Comparison of ENCODE assay signal across 8 mouse cellular contexts in genomic region chr17:35066084-35066483, GRCm38 (mm10). TPM values are rescaled to one million over a fixed set of nuclear protein-coding genes. Genes with fewer than 3 reads are reported as not detected.
DNase-seq lines count a peak whose midpoint lies in the region; ATAC-seq and TF ChIP-seq lines count a peak whose summit lies in the region.
"Had no signal": no experiment of that assay in that cellular context is flagged by ENCODE, and none has a peak within 500 bp of the region (broad histone marks: within the 10 kb centered on the region; RNA-seq: fewer than 3 reads in every experiment).

TSS of gene Mpig6b (minus strand) at chr17:35066184.

- peaks cover 13% of the 10 kb centered on the region for H3K27me3 ChIP-seq in lung, embryonic 15.5 days
- peaks cover 58% of the 10 kb centered on the region for H3K27me3 ChIP-seq in forebrain, embryonic 12.5 days
- H3K27me3 ChIP-seq in limb, embryonic 12.5 days: peaks cover 64% of the 10 kb centered on the region
- H3K27me3 ChIP-seq in small intestine, adult 2 months (ENCODE audit: control insufficient read depth, insufficient read depth, low read length): no peaks in the 10 kb centered on the region; the same call in 1 of the 2 replicates

- H3K27ac ChIP-seq in lung, embryonic 15.5 days: peak within 1 kb of the TSS; percentile 91
- H3K27ac ChIP-seq in forebrain, embryonic 12.5 days: no peak within 1 kb of the TSS
- H3K27ac ChIP-seq in limb, embryonic 12.5 days: peak within 1 kb of the TSS; percentile 47; the same call in 1 of the 2 replicates
- peak within 1 kb of the TSS; percentile 83 for H3K27ac ChIP-seq in small intestine, adult 2 months (ENCODE audit: insufficient read depth, low read depth, low read length)

- peaks cover 20% of the 10 kb centered on the region for H3K4me1 ChIP-seq in lung, embryonic 15.5 days
- H3K4me1 ChIP-seq in forebrain, embryonic 12.5 days: peaks cover 21% of the 10 kb centered on the region
- H3K4me1 ChIP-seq in limb, embryonic 12.5 days (replicated peaks): peaks cover 19% of the 10 kb centered on the region
- H3K4me1 ChIP-seq in small intestine, adult 2 months (ENCODE audit: control insufficient read depth, insufficient read depth, insufficient read length, low read length): peaks cover 21% of the 10 kb centered on the region

- no peaks in the 10 kb centered on the region for H3K9me3 ChIP-seq in lung, embryonic 15.5 days
- no peaks in the 10 kb centered on the region for H3K9me3 ChIP-seq in forebrain, embryonic 12.5 days
- H3K9me3 ChIP-seq in limb, embryonic 12.5 days: no peaks in the 10 kb centered on the region

- TF ChIP-seq CTCF in small intestine, adult 2 months (IDR thresholded peaks at IDR 0.05; ENCODE audit: extremely low read depth, insufficient read length, insufficient replicate concordance, low read depth, low read length): no peak

- no peak for ATAC-seq in lung, embryonic 15.5 days (ENCODE audit: borderline replicate concordance, extremely low read depth, low FRiP score, low TSS enrichment)
- no peak for ATAC-seq in forebrain, embryonic 12.5 days (ENCODE audit: low FRiP score)
- no peak for ATAC-seq in limb, embryonic 12.5 days (ENCODE audit: insufficient number of reproducible peaks, insufficient read depth, low FRiP score, low TSS enrichment, low read depth)
- no peak for ATAC-seq in megakaryocyte-erythroid progenitor cell, adult 5-6 weeks (replicated peaks; ENCODE audit: low FRiP score, low TSS enrichment, poor library complexity, severe bottlenecking)
- ATAC-seq in activated CD4-positive, CD25-positive, alpha-beta regulatory T cell, adult 4 months: no peak

- H3K4me3 ChIP-seq in lung, embryonic 15.5 days: peak within 1 kb of the TSS; percentile 38
- H3K4me3 ChIP-seq in forebrain, embryonic 12.5 days (replicated peaks): peak within 1 kb of the TSS; percentile 30
- peak within 1 kb of the TSS; percentile 38 for H3K4me3 ChIP-seq in limb, embryonic 12.5 days (replicated peaks)
- peak within 1 kb of the TSS; percentile 60 for H3K4me3 ChIP-seq in small intestine, adult 2 months (ENCODE audit: low read depth, low read length)

- DNase-seq in lung, adult 18-20 months: no peak

- 46% methylated on average over 10 of the region's 10 CpGs for WGBS in lung, embryonic 15.5 days
- WGBS in forebrain, embryonic 12.5 days: 44% methylated on average over 10 of the region's 10 CpGs
- WGBS in limb, embryonic 12.5 days: 44% methylated on average over 10 of the region's 10 CpGs
- 78% methylated on average over 10 of the region's 10 CpGs for WGBS in small intestine, adult 2 months

- no peak for TF ChIP-seq POLR2A in small intestine, adult 2 months (IDR thresholded peaks at IDR 0.05; ENCODE audit: low read depth, low read length)

- peak within 1 kb of the TSS; percentile 7 for H3K9ac ChIP-seq in lung, embryonic 15.5 days
- H3K9ac ChIP-seq in forebrain, embryonic 12.5 days: peak within 1 kb of the TSS; percentile 48; the same call in 1 of the 2 replicates
- H3K9ac ChIP-seq in limb, embryonic 12.5 days (replicated peaks): peak within 1 kb of the TSS; percentile 47

- H3K4me2 ChIP-seq in lung, embryonic 15.5 days: peak within 1 kb of the TSS; percentile 71
- H3K4me2 ChIP-seq in forebrain, embryonic 12.5 days: peak within 1 kb of the TSS; percentile 55
- H3K4me2 ChIP-seq in limb, embryonic 12.5 days: peak within 1 kb of the TSS; percentile 66

- H3K36me3 ChIP-seq in lung, embryonic 15.5 days: peaks cover 14% of the 10 kb centered on the region
- peaks cover 22% of the 10 kb centered on the region for H3K36me3 ChIP-seq in forebrain, embryonic 12.5 days (replicated peaks)
- H3K36me3 ChIP-seq in limb, embryonic 12.5 days: peaks cover 26% of the 10 kb centered on the region
- no peaks in the 10 kb centered on the region for H3K36me3 ChIP-seq in small intestine, adult 2 months (ENCODE audit: control insufficient read depth, insufficient read depth, low read length)

RNA-seq across cellular contexts. Expression of gene Mpig6b, which starts in this region (rescaled TPM):
- 0.67 and 0.93 TPM in 2 replicates for polyA plus RNA-seq in lung, embryonic 15.5 days (2015; fragmentation: Nextera tagmentation; extraction: Ambion mirVana)
- 0.40 and 0.54 TPM in 2 replicates for polyA plus RNA-seq in forebrain, embryonic 12.5 days (2016; fragmentation: Nextera tagmentation; extraction: Ambion mirVana)
- polyA plus RNA-seq in limb, embryonic 12.5 days (2016; fragmentation: Nextera tagmentation; extraction: Ambion mirVana): 0.68 and 0.76 TPM in 2 replicates
- polyA plus RNA-seq in small intestine, adult 2 months (2012; rRNA removed): 0.28 and 0.39 TPM in 2 replicates
- 0.32 TPM in 1 of 2 replicates, not detected in the other for total RNA-seq in megakaryocyte-erythroid progenitor cell, adult 5-6 weeks (2014; fragmentation: Nextera tagmentation)
- total RNA-seq in megakaryocyte-erythroid progenitor cell, adult 5-6 weeks (2017): not detected in 2 replicates
- polyA plus RNA-seq in activated CD4-positive, CD25-positive, alpha-beta regulatory T cell, adult 4 months (2017; shearing (Covaris generic)): not detected
- total RNA-seq: left cerebral cortex, postnatal 10 days had no signal
